Mouse (Mus musculus) left cerebral cortex, adult 2 months (tissue): ENCODE measurements around the gene Col11a1. TPM values are rescaled to one million over a fixed set of nuclear protein-coding genes. Genes with fewer than 3 reads are reported as not detected.

Experiments
- DNase-seq, 2 experiments: peaks; one replicate each; pipeline ENCODE4 v3.0.0; 2021 to 2022; ENCODE audit warnings: low spot score in 2 of 2, mixed read lengths in 1 of 2; ENCODE audit errors: extremely low spot score in 1 of 2
- H3K27ac ChIP-seq: fragments of 200-600 bp; 2 replicates; pipeline ENCODE4 v1.8.1; 2022
- H3K4me3 ChIP-seq: fragments of 200-600 bp; 2 replicates; pipeline ENCODE4 v1.8.1; 2022
- CTCF ChIP-seq: fragments of 200-600 bp; IDR thresholded peaks from 2 replicates; pipeline ENCODE4 v1.8.1; 2022; ENCODE audit warnings: antibody characterized with exemption, mild to moderate bottlenecking, moderate library complexity
- intact Hi-C: fragments of 180-260 bp; cut with DNase I; formaldehyde crosslinking; loops from one replicate; pipeline ENCODE4 v1.15.1; 2025
- total RNA-seq, 2 experiments: library from RNA; stranded (reverse); gene quantifications; 2 replicates each; pipeline ENCODE4 v1.2.3; 2021

Gene Col11a1
- total RNA-seq, 2 experiments from 2014 or later: 8.1 to 9.8 TPM

- no peak for DNase-seq
- Histone ChIP-seq H3K4me3 (no peak overlapping the region), H3K27ac (no peak overlapping the region)
- no peak for TF ChIP-seq CTCF
- intact Hi-C loops: no loop called here
Measured at GRCm38 (mm10) chr3:114197964-114198750, 167.8 kb downstream of the Col11a1 start.

GRCm38 (mm10) chr3:114212255-114212654 lies 181.9 kb downstream of the Col11a1 start:
- H3K27ac ChIP-seq: no peak overlapping the region
- no peak for DNase-seq
- H3K4me3 ChIP-seq: no peak overlapping the region
- intact Hi-C loops: no loop called here
- TF ChIP-seq CTCF: no peak

- DNase-seq: no peak
- Histone ChIP-seq H3K4me3 (no peak overlapping the region), H3K27ac (no peak overlapping the region)
- intact Hi-C loops: no loop called here
- no peak for TF ChIP-seq CTCF
Measured at GRCm38 (mm10) chr3:114216105-114216504, 185.8 kb downstream of the Col11a1 start.

GRCm38 (mm10) chr3:114229501-114229900 lies 199.2 kb downstream of the Col11a1 start:
- intact Hi-C loops: no loop called here

More at GRCm38 (mm10) chr3:114229501-114229900, 199.2 kb downstream of the Col11a1 start:
- no peak for TF ChIP-seq CTCF
- no peak for DNase-seq
- no peak overlapping the region for H3K27ac ChIP-seq
- no peak overlapping the region for H3K4me3 ChIP-seq
